Mouse (Mus musculus) heart, postnatal 36 days (tissue): ENCODE measurements at regions not wholly inside any gene's neighbourhood (a gene's known extent, or its start where the extent isn't known, plus 50 kb on each side); places are given as distances from the start of the nearest gene placed in this dataset.
"Not testable (repeated sequence)": the region's sequence is repeated elsewhere in the genome, so short reads cannot be mapped to it uniquely, and the experiment has no call there.

ENCODE experiments used
- DNase-seq, 2 experiments: peaks; one replicate each; pipeline ENCODE4 v3.0.0; 2021 to 2022
- intact Hi-C: fragments of 180-260 bp; cut with DNase I; formaldehyde crosslinking; loops from one replicate; pipeline ENCODE4 v1.15.1; 2025

GRCm38 (mm10) chr3:114627103-114627502 lies 276.8 kb upstream of the Olfm3 start:
- no peak for DNase-seq
- intact Hi-C loops = no loop called here

GRCm38 (mm10) chr3:114635362-114635761 lies 268.5 kb upstream of the Olfm3 start:
- DNase-seq = no peak
- intact Hi-C loops = no loop called here

- no peak for DNase-seq
- intact Hi-C loops = no loop called here
These were observed 255.9 kb upstream of the Olfm3 start for GRCm38 (mm10) chr3:114647957-114648356.

- intact Hi-C loops = loop anchor here (2.0 kb wide), 1 partner anchor 31 kb away; no protein-coding TSS in a partner anchor
- no peak for DNase-seq
These were observed 205.9 kb upstream of the Olfm3 start for GRCm38 (mm10) chr3:114697946-114698345.

- DNase-seq = no peak
- intact Hi-C loops = no loop called here
These were observed 178.7 kb upstream of the Olfm3 start for GRCm38 (mm10) chr3:114725131-114725530.

- DNase-seq = no peak
- intact Hi-C loops = no loop called here
These were observed 167.5 kb upstream of the Olfm3 start for GRCm38 (mm10) chr3:114736426-114736825.

GRCm38 (mm10) chr3:114744206-114744605 lies 159.7 kb upstream of the Olfm3 start:
- intact Hi-C loops = no loop called here
- no peak for DNase-seq

GRCm38 (mm10) chr3:114745131-114745530 lies 158.7 kb upstream of the Olfm3 start:
- no peak for DNase-seq
- intact Hi-C loops = no loop called here

GRCm38 (mm10) chr3:114757313-114757712 lies 146.6 kb upstream of the Olfm3 start:
- DNase-seq = no peak
- intact Hi-C loops = no loop called here

- DNase-seq = no peak
- intact Hi-C loops = no loop called here
These were observed 145.3 kb upstream of the Olfm3 start for GRCm38 (mm10) chr3:114758592-114758991.

GRCm38 (mm10) chr3:114759290-114760002 lies 144.4 kb upstream of the Olfm3 start:
- intact Hi-C loops = no loop called here
- DNase-seq = no peak

GRCm38 (mm10) chr3:114762373-114762772 lies 141.5 kb upstream of the Olfm3 start:
- DNase-seq, intact Hi-C loops: not testable (repeated sequence)

- DNase-seq = no peak
These were observed 114.8 kb upstream of the Olfm3 start for GRCm38 (mm10) chr3:114789082-114789481.

GRCm38 (mm10) chr3:114790005-114790404 lies 113.9 kb upstream of the Olfm3 start:
- intact Hi-C loops = no loop called here
- no peak for DNase-seq

More at GRCm38 (mm10) chr3:114789082-114789481, 114.8 kb upstream of the Olfm3 start:
- intact Hi-C loops = no loop called here

GRCm38 (mm10) chr3:114833120-114833519 lies 70.8 kb upstream of the Olfm3 start:
- intact Hi-C loops = no loop called here
- no peak for DNase-seq
